Mouse (Mus musculus) megakaryocyte, embryonic 14.5 days (primary cell): ENCODE data around the gene 4933430I17Rik.

Source experiments
- FLI1 ChIP-seq: IDR thresholded peaks from 2 replicates; pipeline ENCODE4 v1.6.1; 2012; ENCODE audit warnings: low read length, inconsistent platforms, mixed read lengths
- GATA1 ChIP-seq: IDR thresholded peaks from 3 replicates; pipeline ENCODE4 v1.6.1; 2012; ENCODE audit warnings: mixed read lengths, low read length, inconsistent platforms, borderline replicate concordance

GRCm38 (mm10) chr4:62514995-62515394, 10.2 kb upstream of the 4933430I17Rik start:
- TF ChIP-seq GATA1 = no peak
- TF ChIP-seq FLI1 = no peak
